Mouse (Mus musculus) midbrain, postnatal 0 days (tissue): ENCODE data around the gene Tbrg4. TPM values are rescaled to one million over a fixed set of nuclear protein-coding genes. Genes with fewer than 3 reads are reported as not detected.

Experiments used
- ATAC-seq: fragments of 200-750 bp; cut with Nextera tagmentation; 2 replicates; pipeline ENCODE4 v1.8.0; 2017; ENCODE audit warnings: moderate number of reproducible peaks, mild to moderate bottlenecking, moderate TSS enrichment, moderate library complexity; ENCODE audit not compliant: low FRiP score
- DNase-seq: peaks from one replicate; pipeline ENCODE4 v3.0.0-alpha.2; 2015; ENCODE audit warnings: low spot score
- H3K27ac ChIP-seq: fragments of 300-500 bp; sonication (generic); 2 replicates; pipeline ENCODE4 v1.5.1; 2014; ENCODE audit warnings: low read depth, mild to moderate bottlenecking, low read length, mixed read lengths
- H3K27me3 ChIP-seq: fragments of 300-500 bp; sonication (generic); 2 replicates; pipeline ENCODE4 v1.6.1; 2014; ENCODE audit warnings: low read length, control low read depth, mixed read lengths; ENCODE audit not compliant: insufficient read depth
- H3K36me3 ChIP-seq: fragments of 300-500 bp; sonication (generic); 2 replicates; pipeline ENCODE4 v1.6.1; 2014; ENCODE audit warnings: low read length, control low read depth, mixed read lengths; ENCODE audit not compliant: insufficient read depth
- H3K4me1 ChIP-seq: fragments of 300-500 bp; sonication (generic); 2 replicates; pipeline ENCODE4 v1.6.1; 2014; ENCODE audit warnings: mild to moderate bottlenecking, control low read depth, antibody characterized with exemption, low read length, mixed read lengths; ENCODE audit not compliant: insufficient read depth
- H3K4me2 ChIP-seq: fragments of 300-500 bp; sonication (generic); 2 replicates; pipeline ENCODE4 v1.6.1; 2014; ENCODE audit warnings: low read depth, mild to moderate bottlenecking, low read length, mixed read lengths; ENCODE audit not compliant: poor library complexity, severe bottlenecking
- H3K4me3 ChIP-seq: fragments of 300-500 bp; sonication (generic); 2 replicates; pipeline ENCODE4 v1.5.1; 2014; ENCODE audit warnings: low read depth, mild to moderate bottlenecking, low read length, moderate library complexity
- H3K9ac ChIP-seq: fragments of 300-500 bp; sonication (generic); replicated peaks from 2 replicates; pipeline ENCODE4 v1.6.1; 2014; ENCODE audit warnings: mild to moderate bottlenecking, low read length, moderate library complexity, mixed read lengths; ENCODE audit not compliant: poor library complexity, severe bottlenecking
- H3K9me3 ChIP-seq: fragments of 300-500 bp; sonication (generic); 2 replicates; pipeline ENCODE4 v1.6.1; 2016; ENCODE audit warnings: low read length, control low read depth
- CTCF ChIP-seq: IDR thresholded peaks from 2 replicates; pipeline ENCODE4 v1.5.1; 2016; ENCODE audit warnings: antibody characterized with exemption, mild to moderate bottlenecking
- WGBS: fragments of 180-500 bp; shearing (Covaris S2); extraction: QIAGEN DNeasy Blood & Tissue Kit; methylation state at CpG from one replicate; pipeline ENCODE4 v1.1.7; 2014; 5-methylcytosine and 5-hydroxymethylcytosine counted together
- polyA plus RNA-seq: library from polyadenylated mRNA; unstranded; fragments of >200 nt; fragmentation: Nextera tagmentation; extraction: Ambion mirVana; gene quantifications from 2 replicates; pipeline ENCODE4 v1.2.1, GENCODE M21; 2015
- total RNA-seq: library from RNA; depleted of rRNA; stranded (reverse); fragments of >200 nt; gene quantifications from 2 replicates; pipeline ENCODE4 v1.2.3, GENCODE M21; 2014

Gene Tbrg4
- total and polyA plus RNA-seq, 2 experiments from 2014 or later: 31.4 to 46.6 TPM

DNA sequence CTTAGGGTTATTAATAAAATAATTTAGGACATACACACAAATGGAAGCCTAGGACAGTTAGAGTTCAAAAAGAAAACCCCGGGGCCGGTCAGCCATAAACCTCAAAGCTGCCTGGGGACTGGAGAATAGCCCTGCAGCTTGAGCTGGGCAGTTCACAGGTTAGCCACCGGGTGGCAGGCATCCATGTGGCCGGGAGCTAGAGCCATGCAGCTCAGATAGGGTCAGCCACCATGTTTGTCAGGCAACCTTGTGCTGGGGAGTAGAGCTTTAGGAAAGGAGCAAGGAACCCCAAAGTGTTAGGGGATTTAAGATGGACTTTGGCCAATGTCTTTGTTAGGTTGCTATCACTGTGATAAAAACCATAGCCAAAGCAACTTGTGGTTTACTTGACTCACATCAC lies 2.7 kb upstream of the Tbrg4 start:
- Histone ChIP-seq H3K36me3 (peaks cover 5% of the 10 kb centered on the region), H3K27ac (no peak overlapping the region), H3K4me2 (no peak overlapping the region), H3K27me3 (no peaks in the 10 kb centered on the region), H3K9ac (no peak overlapping the region), H3K4me1 (peaks cover 9% of the 10 kb centered on the region), H3K4me3 (no peak overlapping the region), H3K9me3 (no peaks in the 10 kb centered on the region)
- TF ChIP-seq CTCF: peak; percentile 69
- 31% methylated on average over 4 of the region's 4 CpGs for WGBS
- DNase-seq (peak; percentile 27), ATAC-seq (no peak)

DNA sequence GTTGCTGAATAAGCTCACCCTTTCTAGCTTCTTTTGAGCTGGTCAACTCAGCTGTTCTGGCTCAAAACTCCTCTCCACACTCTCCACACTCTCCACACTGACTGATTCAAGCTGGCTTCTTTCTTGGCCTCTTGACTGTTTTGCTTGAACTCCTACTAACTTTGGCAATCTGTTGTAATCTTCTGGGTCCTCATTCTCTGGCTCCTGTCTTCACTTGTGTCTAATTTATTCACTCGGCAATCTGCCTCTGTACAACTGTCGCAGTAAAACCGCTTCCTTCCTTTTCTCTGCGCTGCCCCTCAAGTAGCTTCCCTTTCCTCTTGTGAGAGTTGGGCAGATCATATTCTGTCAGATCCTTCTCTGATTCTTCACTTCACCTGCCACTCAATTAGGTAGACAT lies 1.9 kb upstream of the Tbrg4 start:
- no peak for TF ChIP-seq CTCF

DNA sequence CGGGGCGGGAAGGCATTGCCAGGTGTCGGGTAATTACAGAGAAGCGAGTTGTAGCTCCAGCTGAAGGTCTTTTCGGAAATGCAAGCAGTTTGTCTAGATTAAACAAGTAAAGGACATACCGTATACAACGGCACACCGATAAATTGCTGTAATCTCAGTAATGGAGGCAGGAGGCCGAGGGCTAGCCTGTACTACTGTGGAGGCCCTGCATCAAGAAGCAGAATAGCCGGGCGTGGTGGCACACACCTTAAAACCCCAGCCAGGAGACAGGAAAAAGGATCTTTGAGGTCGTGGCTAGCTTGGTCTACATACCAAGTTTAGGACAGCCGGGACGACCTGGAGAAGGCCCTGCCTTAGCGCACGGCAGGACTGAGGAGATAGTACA lies 513 bp upstream of the Tbrg4 start:
- DNase-seq (no peak), ATAC-seq (peak; percentile 39)
- no peak for TF ChIP-seq CTCF
- Histone ChIP-seq H3K9ac (peak overlapping the region; percentile 76), H3K4me3 (peak overlapping the region; percentile 69), H3K27me3 (no peaks in the 10 kb centered on the region), H3K4me2 (peak overlapping the region; percentile 69), H3K4me1 (peaks cover 14% of the 10 kb centered on the region), H3K36me3 (peaks cover 18% of the 10 kb centered on the region), H3K9me3 (no peaks in the 10 kb centered on the region), H3K27ac (peak overlapping the region; percentile 82)
- 16% methylated on average over 16 of the region's 16 CpGs for WGBS

More for the DNA sequence above, 1.9 kb upstream of the Tbrg4 start:
- WGBS: 93% methylated on average over 4 of the region's 4 CpGs
- Histone ChIP-seq H3K9ac (no peak overlapping the region), H3K9me3 (no peaks in the 10 kb centered on the region), H3K27me3 (no peaks in the 10 kb centered on the region), H3K36me3 (peaks cover 11% of the 10 kb centered on the region), H3K27ac (no peak overlapping the region), H3K4me1 (peaks cover 14% of the 10 kb centered on the region), H3K4me2 (no peak overlapping the region), H3K4me3 (no peak overlapping the region)
- no peak for DNase-seq
- no peak for ATAC-seq

DNA sequence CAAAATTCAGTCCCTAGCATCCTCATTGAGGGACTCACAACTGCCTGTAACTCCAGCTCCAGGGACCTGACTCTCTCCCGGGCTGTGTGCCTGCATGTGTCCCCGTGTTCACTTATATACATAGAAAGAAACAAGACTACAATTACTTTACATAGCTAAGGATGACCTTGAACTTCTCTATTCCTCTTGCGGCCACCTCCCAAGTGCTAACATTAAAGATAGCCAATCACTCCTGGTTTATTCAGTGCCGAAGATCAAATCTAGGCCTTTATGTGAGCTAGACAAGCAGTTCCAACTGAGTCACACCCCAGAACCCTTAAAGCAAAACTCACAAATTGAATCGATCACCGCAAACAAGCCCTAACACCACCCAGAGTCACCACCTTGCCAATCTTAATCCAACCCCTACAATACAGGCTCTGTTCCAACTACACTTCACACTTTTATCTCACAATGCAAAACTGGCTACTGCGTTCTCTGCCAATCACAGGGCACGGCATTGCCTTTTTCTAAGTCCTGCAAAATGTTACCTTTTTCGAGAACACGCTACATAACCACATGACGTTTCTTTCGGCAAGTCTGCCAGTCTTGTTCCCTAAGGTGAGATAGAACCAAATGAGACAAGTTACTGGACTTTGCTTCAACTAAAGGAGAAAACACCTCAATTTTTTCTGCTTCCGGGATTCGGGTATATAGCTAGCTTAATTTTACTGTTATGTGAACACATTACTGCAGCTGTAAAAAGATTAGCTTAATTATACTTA lies 1.1 kb downstream of the Tbrg4 start:
- ATAC-seq: no peak
- DNase-seq: no peak
- Histone ChIP-seq H3K36me3 (peaks cover 33% of the 10 kb centered on the region), H3K4me3 (peak overlapping the region; percentile 69), H3K27me3 (no peaks in the 10 kb centered on the region), H3K9me3 (no peaks in the 10 kb centered on the region), H3K9ac (peak overlapping the region; percentile 76; the same call in 1 of the 2 replicates), H3K27ac (no peak overlapping the region), H3K4me2 (peak overlapping the region; percentile 69), H3K4me1 (peaks cover 14% of the 10 kb centered on the region)
- WGBS: 76% methylated on average over 14 of the region's 14 CpGs
- TF ChIP-seq CTCF: no peak

DNA sequence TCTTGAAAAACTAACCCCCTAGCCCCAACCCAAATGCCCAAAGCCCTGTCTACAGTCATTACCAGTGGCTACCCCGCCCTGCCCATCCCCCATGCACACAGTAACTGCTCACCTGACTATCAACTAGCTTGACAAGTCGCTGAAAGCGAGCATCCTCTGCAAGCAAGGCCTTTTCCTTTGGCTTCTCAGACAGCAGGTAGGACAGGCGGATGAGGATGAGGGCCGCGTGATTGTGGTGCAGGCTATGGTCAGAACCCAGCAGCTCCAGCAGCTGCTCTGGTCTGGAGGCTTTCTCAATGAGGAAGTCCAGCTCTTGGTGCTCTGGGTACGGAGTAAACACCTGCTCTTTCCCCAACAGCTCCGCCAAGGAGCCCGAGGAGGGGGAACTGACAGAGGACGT lies 2.2 kb downstream of the Tbrg4 start:
- WGBS: 94% methylated on average over 10 of the region's 10 CpGs
- ATAC-seq: no peak

More for the DNA sequence above, 2.2 kb downstream of the Tbrg4 start:
- no peak for TF ChIP-seq CTCF
- Histone ChIP-seq H3K9ac (no peak overlapping the region), H3K27ac (no peak overlapping the region), H3K36me3 (peaks cover 44% of the 10 kb centered on the region), H3K27me3 (no peaks in the 10 kb centered on the region), H3K9me3 (no peaks in the 10 kb centered on the region), H3K4me2 (no peak overlapping the region), H3K4me1 (peaks cover 14% of the 10 kb centered on the region), H3K4me3 (no peak overlapping the region)
- no peak for DNase-seq
